Mouse (Mus musculus): ENCODE results near the gene Pex5. TPM values are rescaled to one million over a fixed set of nuclear protein-coding genes. Genes with fewer than 3 reads are reported as not detected.

Gene Pex5
- polyA plus RNA-seq, 1 experiment from 2014 or later: 66.0 TPM

DNA sequence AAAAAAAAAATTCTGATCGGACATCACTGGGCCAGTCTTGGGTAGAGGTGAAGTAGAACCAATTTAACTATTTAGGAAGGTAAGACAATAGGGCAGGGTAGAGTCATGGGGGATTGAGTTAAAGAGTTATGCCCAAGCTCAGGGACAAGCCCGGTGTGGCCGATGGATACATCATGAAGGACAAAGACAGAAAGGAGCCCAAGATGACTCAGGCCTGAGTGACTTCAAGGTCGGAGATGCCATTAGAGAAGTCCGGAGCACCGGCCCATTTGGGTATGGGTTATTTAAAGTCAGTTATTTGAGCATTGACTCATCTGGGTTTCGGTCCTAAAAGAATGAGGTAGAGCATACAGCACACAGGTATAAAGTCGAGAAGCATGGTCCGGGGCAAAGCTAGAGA lies 31.6 kb upstream of the Pex5 start:
- H3K36me3 ChIP-seq (replicated peaks): peaks cover 6% of the 10 kb centered on the region; the same call in 1 of the 2 replicates
- no peaks in the 10 kb centered on the region for H3K4me1 ChIP-seq
- H3K4me3 ChIP-seq (replicated peaks): no peak overlapping the region
- ATAC-seq (ENCODE audit: low FRiP score): no peak
- WGBS: 93% methylated on average over 9 of the region's 9 CpGs
- H3K27ac ChIP-seq: no peak overlapping the region
- H3K9me3 ChIP-seq: no peaks in the 10 kb centered on the region
- no peak overlapping the region for H3K4me2 ChIP-seq
- no peak overlapping the region for H3K9ac ChIP-seq
- H3K27me3 ChIP-seq: no peaks in the 10 kb centered on the region

GRCm38 (mm10) chr6:124446024-124446423 lies 31.2 kb upstream of the Pex5 start:
- Histone ChIP-seq H3K4me3 (replicated peaks) (no peak overlapping the region), H3K36me3 (replicated peaks) (peaks cover 6% of the 10 kb centered on the region; the same call in 1 of the 2 replicates), H3K4me1 (no peaks in the 10 kb centered on the region), H3K9ac (no peak overlapping the region), H3K27me3 (no peaks in the 10 kb centered on the region), H3K4me2 (no peak overlapping the region), H3K9me3 (no peaks in the 10 kb centered on the region), H3K27ac (no peak overlapping the region)
- no peak for ATAC-seq (ENCODE audit: low FRiP score)
- WGBS: 92% methylated on average over 2 of the region's 2 CpGs

DNA sequence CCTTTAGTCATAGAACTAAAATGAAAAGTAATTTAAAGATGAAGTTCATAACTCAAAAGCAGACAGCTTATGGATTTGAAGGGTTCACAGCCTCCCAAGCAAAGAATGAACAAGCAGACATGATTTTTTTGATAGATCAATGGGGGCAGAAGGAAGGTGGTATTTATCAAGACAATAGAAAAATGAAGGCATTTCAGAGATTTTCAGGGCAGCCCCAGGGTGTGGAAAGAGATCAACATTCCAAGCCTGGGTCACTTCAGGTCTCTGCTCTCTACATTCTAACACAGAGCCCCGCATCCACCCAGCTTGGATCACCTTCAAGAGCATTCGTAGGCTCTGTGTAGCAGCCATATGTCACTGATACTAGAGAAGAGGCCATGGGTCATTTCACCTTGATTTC lies 28.5 kb upstream of the Pex5 start:
- WGBS: 85% methylated on average over 2 of the region's 2 CpGs
- Histone ChIP-seq H3K27ac (no peak overlapping the region), H3K9ac (no peak overlapping the region), H3K27me3 (no peaks in the 10 kb centered on the region), H3K4me3 (replicated peaks) (no peak overlapping the region), H3K4me1 (no peaks in the 10 kb centered on the region), H3K9me3 (no peaks in the 10 kb centered on the region), H3K4me2 (no peak overlapping the region), H3K36me3 (replicated peaks) (0 out of 2 replicates have a peak, but pooled peaks cover 2% of the 10 kb centered on the region)
- no peak for ATAC-seq (ENCODE audit: low FRiP score)

DNA sequence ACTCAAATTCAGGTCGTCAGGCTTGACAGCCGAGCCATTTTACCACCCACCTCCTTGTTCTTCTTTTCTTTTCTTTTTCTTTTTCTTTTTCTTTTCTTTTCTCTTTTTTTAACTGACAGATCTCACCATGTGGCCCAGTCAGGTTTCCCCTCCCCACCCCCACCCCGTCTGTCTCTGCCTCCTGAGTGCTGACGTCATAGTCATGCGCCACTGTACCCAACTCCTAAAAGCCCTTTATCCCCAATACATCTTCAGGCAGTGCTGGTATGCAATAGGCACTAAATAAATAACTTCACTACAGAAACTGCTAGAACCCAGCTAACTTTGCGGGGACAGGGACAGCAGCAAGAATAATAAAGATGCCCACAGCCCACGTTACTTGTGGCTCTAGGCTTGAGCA lies 21.4 kb upstream of the Pex5 start:
- Histone ChIP-seq H3K27me3 (no peaks in the 10 kb centered on the region), H3K27ac (no peak overlapping the region), H3K4me3 (replicated peaks) (no peak overlapping the region), H3K4me1 (peaks cover 5% of the 10 kb centered on the region; the same call in 1 of the 2 replicates), H3K9ac (no peak overlapping the region), H3K9me3 (no peaks in the 10 kb centered on the region), H3K36me3 (replicated peaks) (peaks cover 13% of the 10 kb centered on the region; the same call in 1 of the 2 replicates), H3K4me2 (no peak overlapping the region)
- 67% methylated on average over 7 of the region's 7 CpGs for WGBS
- ATAC-seq (ENCODE audit: low FRiP score): no peak

DNA sequence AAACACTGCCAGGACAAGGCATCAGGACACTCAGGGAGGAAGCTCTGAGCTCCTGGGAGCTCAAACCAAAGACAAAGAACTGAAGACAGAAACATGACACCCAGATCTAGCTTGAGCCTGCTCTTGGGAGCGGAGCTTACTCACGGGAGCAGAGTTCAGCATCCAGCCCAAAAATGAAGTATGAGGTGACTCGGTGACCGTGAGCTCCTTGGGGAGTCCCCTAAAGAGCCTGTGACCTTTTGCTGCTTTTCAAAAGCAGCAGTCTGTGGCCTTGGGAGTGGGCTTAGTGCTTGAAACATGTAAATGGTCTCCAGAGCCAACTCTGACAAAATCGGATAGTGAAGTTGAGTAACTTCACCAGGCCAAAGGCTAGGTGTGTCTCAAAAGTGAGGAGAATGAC lies 20.3 kb upstream of the Pex5 start:
- Histone ChIP-seq H3K4me2 (no peak overlapping the region), H3K4me1 (peaks cover 16% of the 10 kb centered on the region), H3K27me3 (no peaks in the 10 kb centered on the region), H3K4me3 (replicated peaks) (no peak overlapping the region), H3K9me3 (no peaks in the 10 kb centered on the region), H3K27ac (no peak overlapping the region), H3K9ac (no peak overlapping the region), H3K36me3 (replicated peaks) (peaks cover 13% of the 10 kb centered on the region; the same call in 1 of the 2 replicates)
- no peak for ATAC-seq (ENCODE audit: low FRiP score)
- 75% methylated on average over 5 of the region's 5 CpGs for WGBS

- no peaks in the 10 kb centered on the region for H3K9me3 ChIP-seq
- no peak overlapping the region for H3K9ac ChIP-seq
- H3K27ac ChIP-seq: no peak overlapping the region
- H3K4me2 ChIP-seq: no peak overlapping the region
- no peak overlapping the region for H3K4me3 ChIP-seq (replicated peaks)
- no peak for ATAC-seq (ENCODE audit: low FRiP score)
- H3K4me1 ChIP-seq: peaks cover 23% of the 10 kb centered on the region
- H3K36me3 ChIP-seq (replicated peaks): peaks cover 13% of the 10 kb centered on the region; the same call in 1 of the 2 replicates
- no peaks in the 10 kb centered on the region for H3K27me3 ChIP-seq
- WGBS: 94% methylated on average over 8 of the region's 8 CpGs
Observed at GRCm38 (mm10) chr6:124433688-124434324, 18.9 kb upstream of the Pex5 start.

DNA sequence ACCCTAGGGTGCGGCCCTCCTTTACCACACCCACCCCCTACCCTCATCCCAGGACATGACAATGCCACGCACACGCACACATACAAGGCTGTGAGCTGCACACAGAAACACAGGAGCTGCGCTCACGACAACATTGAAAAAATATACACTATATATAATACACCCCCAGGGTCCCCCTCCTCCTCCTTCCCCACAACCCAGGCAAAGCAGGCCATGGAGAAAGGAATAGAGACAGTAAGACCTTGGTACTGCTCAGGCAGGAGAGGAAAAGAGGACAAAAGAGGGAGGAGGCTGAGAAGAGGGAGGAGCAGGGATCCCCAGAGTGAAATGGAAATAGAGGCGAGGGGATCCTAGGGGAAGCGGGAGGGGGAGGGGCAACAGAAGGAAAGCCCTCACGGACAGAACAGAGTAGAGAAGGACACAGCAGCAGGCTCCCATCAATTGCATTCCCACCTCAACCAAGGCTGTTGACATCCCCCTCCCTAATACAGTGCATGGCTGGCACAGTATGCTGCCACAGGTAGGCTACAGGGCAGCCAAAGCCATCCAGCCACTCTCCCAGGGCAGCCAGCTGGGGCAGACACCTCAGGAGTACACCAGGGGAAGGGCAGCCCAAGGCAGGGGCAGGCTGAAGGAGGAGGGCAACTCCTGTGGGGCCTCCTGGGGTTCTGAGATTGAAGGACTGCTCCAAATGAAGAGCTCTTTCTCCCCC lies 16.1 kb upstream of the Pex5 start:
- Histone ChIP-seq H3K36me3 (replicated peaks) (0 out of 2 replicates have a peak, but pooled peaks cover 5% of the 10 kb centered on the region), H3K9ac (no peak overlapping the region), H3K4me2 (no peak overlapping the region), H3K4me1 (peaks cover 23% of the 10 kb centered on the region), H3K4me3 (replicated peaks) (no peak overlapping the region), H3K27me3 (no peaks in the 10 kb centered on the region; the same call in 1 of the 2 replicates), H3K27ac (no peak overlapping the region), H3K9me3 (no peaks in the 10 kb centered on the region)
- ATAC-seq (ENCODE audit: low FRiP score): peak; percentile 25; the same call in 1 of the 2 replicates
- WGBS: 39% methylated on average over 8 of the region's 8 CpGs

- 71% methylated on average over 3 of the region's 3 CpGs for WGBS
- peaks cover 23% of the 10 kb centered on the region for H3K4me1 ChIP-seq
- no peak overlapping the region for H3K9ac ChIP-seq
- H3K9me3 ChIP-seq: no peaks in the 10 kb centered on the region
- H3K27me3 ChIP-seq: no peaks in the 10 kb centered on the region; the same call in 1 of the 2 replicates
- no peak overlapping the region for H3K27ac ChIP-seq
- H3K4me3 ChIP-seq (replicated peaks): no peak overlapping the region
- ATAC-seq (ENCODE audit: low FRiP score): no peak
- 0 out of 2 replicates have a peak, but pooled peaks cover 5% of the 10 kb centered on the region for H3K36me3 ChIP-seq (replicated peaks)
- H3K4me2 ChIP-seq: no peak overlapping the region
Observed at GRCm38 (mm10) chr6:124430379-124430778, 15.5 kb upstream of the Pex5 start.

DNA sequence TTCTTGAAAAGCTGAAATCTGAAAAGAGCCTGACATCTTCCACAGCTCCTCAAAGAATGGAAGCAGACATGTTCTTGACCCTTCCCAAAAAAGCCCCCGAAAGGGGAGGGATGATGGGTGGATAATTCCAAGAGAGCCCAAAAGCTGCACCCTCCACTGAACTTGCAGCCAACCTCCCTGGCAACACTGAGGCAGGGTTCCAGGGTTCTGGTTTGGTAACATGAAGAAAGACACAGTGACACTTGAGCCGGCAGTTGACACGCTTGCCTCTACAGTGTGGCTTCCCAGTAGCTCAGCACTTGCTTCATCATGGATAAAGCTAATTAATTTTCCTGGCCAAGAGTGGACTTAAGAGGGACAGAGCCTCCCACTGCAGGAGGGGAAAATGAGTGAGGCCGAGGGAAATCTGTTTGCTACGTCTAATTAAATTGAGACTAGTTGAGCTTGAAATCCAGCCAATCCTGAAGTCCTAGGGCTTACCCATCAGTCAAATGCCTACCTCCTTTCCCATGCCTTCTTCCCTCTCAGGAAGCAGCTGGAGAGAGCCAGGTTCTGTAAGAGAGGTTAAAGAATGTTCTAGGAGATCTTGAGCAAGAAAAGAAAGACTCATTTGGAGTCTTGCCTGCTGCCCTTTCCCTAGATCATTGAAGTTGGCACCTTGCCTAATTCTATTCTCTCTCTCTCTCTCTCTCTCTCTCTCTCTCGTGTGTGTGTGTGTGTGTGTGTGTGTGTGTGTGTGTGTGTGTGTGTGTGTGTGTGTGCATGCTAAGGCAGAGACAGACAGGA lies 13.1 kb upstream of the Pex5 start:
- Histone ChIP-seq H3K9ac (no peak overlapping the region), H3K9me3 (no peaks in the 10 kb centered on the region), H3K4me2 (no peak overlapping the region), H3K4me1 (peaks cover 23% of the 10 kb centered on the region), H3K27ac (no peak overlapping the region), H3K36me3 (replicated peaks) (no peaks in the 10 kb centered on the region), H3K27me3 (no peaks in the 10 kb centered on the region; the same call in 1 of the 2 replicates), H3K4me3 (replicated peaks) (no peak overlapping the region)
- no peak for ATAC-seq (ENCODE audit: low FRiP score)
- WGBS: 59% methylated on average over 5 of the region's 6 CpGs

DNA sequence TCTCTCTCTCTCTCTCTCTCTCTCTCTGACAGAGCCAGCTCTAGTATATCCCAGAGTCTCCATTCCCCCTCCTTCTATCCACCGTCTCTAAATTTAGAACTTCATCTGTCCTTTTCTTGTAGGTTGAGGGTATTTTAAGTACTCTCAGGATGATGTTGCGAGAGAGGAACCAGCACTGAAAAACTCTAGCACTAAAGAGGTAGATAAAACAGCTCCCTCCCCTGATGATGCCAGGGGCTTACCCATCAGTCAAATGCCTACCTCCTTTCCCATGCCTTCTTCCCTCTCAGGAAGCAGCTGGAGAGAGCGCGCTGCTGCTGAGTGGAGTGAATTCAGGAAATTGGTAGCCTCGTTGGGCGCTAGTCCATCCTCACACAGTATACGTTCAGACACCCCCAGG lies 12.4 kb upstream of the Pex5 start:
- H3K4me1 ChIP-seq: peaks cover 23% of the 10 kb centered on the region
- WGBS: 90% methylated on average over 7 of the region's 7 CpGs
- no peak overlapping the region for H3K4me2 ChIP-seq
- no peak for ATAC-seq (ENCODE audit: low FRiP score)
- no peak overlapping the region for H3K9ac ChIP-seq
- no peak overlapping the region for H3K27ac ChIP-seq
- H3K4me3 ChIP-seq (replicated peaks): no peak overlapping the region
- no peaks in the 10 kb centered on the region; the same call in 1 of the 2 replicates for H3K27me3 ChIP-seq
- H3K9me3 ChIP-seq: no peaks in the 10 kb centered on the region
- no peaks in the 10 kb centered on the region for H3K36me3 ChIP-seq (replicated peaks)

DNA sequence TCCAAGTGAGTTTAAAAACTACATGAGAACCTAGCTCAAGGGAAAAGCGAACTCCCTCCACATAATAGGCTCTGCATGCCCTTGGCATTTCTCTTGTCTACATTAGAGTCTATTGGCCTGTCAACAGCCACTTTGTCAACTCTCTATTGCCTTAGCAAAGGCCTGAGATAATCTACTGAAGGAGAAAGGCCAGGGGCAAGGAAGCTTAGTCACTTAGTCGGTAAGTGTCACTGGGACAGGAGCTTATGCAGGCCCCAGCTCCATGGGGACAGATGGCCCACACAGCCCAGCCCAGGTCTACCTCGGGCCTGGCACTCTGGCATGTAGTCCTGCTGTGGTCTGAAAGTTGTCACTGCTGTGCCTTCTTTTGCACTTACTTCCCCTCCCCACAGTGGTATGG lies 11.7 kb upstream of the Pex5 start:
- peaks cover 21% of the 10 kb centered on the region for H3K4me1 ChIP-seq
- no peaks in the 10 kb centered on the region; the same call in 1 of the 2 replicates for H3K27me3 ChIP-seq
- no peak overlapping the region for H3K4me2 ChIP-seq
- ATAC-seq (ENCODE audit: low FRiP score): no peak
- no peaks in the 10 kb centered on the region for H3K9me3 ChIP-seq
- WGBS: 81% methylated on average over 3 of the region's 3 CpGs
- H3K9ac ChIP-seq: no peak overlapping the region
- no peak overlapping the region for H3K4me3 ChIP-seq (replicated peaks)
- no peaks in the 10 kb centered on the region for H3K36me3 ChIP-seq (replicated peaks)
- H3K27ac ChIP-seq: no peak overlapping the region

DNA sequence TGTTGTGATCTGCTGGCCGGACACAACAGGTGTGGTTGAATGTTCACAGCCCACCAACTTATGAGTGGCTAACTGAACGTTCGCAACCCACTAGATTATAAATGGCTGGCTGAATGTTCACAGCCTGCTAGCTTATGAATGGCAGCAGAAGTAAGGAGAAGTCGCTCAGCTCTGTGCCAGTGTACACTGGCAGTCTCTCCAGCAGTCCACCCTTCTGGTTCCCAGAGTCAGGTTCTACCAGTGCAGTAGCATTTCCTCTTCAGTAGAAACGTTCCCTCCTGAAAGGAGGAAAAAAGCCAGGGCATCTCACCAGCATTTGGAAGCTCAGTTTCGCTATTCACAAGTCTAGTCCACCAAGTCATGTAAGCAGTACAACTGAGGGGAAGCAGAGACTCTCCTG lies 10.7 kb upstream of the Pex5 start:
- Histone ChIP-seq H3K27me3 (no peaks in the 10 kb centered on the region; the same call in 1 of the 2 replicates), H3K36me3 (replicated peaks) (no peaks in the 10 kb centered on the region), H3K9ac (no peak overlapping the region), H3K9me3 (no peaks in the 10 kb centered on the region), H3K4me3 (replicated peaks) (no peak overlapping the region), H3K4me1 (peaks cover 11% of the 10 kb centered on the region; the same call in 1 of the 2 replicates), H3K27ac (no peak overlapping the region), H3K4me2 (no peak overlapping the region)
- no peak for ATAC-seq (ENCODE audit: low FRiP score)
- WGBS: 75% methylated on average over 6 of the region's 6 CpGs
